Mouse (Mus musculus): ENCODE results near the gene Pmp22. TPM values are rescaled to one million over a fixed set of nuclear protein-coding genes. Genes with fewer than 3 reads are reported as not detected.

The Pmp22 gene
- total RNA-seq, 2 experiments from 2014 or later, result 22.4 to 22.6 TPM

- DNase-seq (ENCODE audit: low spot score in 2 of 2), result no peak
Measured at GRCm38 (mm10) chr11:63125832-63126456, 2.8 kb upstream of the Pmp22 start.

- no peak for DNase-seq (ENCODE audit: low spot score in 2 of 2)
Measured at GRCm38 (mm10) chr11:63126976-63127375, 1.8 kb upstream of the Pmp22 start.

- no peak for DNase-seq (ENCODE audit: low spot score in 2 of 2)
Measured at GRCm38 (mm10) chr11:63127513-63127912, 1.3 kb upstream of the Pmp22 start.

- no peak for DNase-seq (ENCODE audit: low spot score in 2 of 2)
Measured at GRCm38 (mm10) chr11:63129375-63129774, 593 bp downstream of the Pmp22 start.

- DNase-seq (ENCODE audit: low spot score in 2 of 2), result no peak
Measured at GRCm38 (mm10) chr11:63129840-63130239, 1.1 kb downstream of the Pmp22 start.

- DNase-seq (ENCODE audit: low spot score in 2 of 2), result peak in 1 of 2 experiments; percentile 45
Measured at GRCm38 (mm10) chr11:63130497-63130896, 1.7 kb downstream of the Pmp22 start.

GRCm38 (mm10) chr11:63131001-63131692 is 2.4 kb downstream of the Pmp22 start:
- DNase-seq (ENCODE audit: low spot score in 2 of 2), result no peak

- no peak for DNase-seq (ENCODE audit: low spot score in 2 of 2)
Measured at GRCm38 (mm10) chr11:63131693-63132040, 2.9 kb downstream of the Pmp22 start.

GRCm38 (mm10) chr11:63132151-63132500 is 3.3 kb downstream of the Pmp22 start:
- DNase-seq (ENCODE audit: low spot score in 2 of 2), result no peak

GRCm38 (mm10) chr11:63132501-63133435 is 4.0 kb downstream of the Pmp22 start:
- peak; percentile 64 to 74 for DNase-seq (ENCODE audit: low spot score in 2 of 2)

GRCm38 (mm10) chr11:63134021-63134420 is 5.2 kb downstream of the Pmp22 start:
- no peak for DNase-seq (ENCODE audit: low spot score in 2 of 2)

GRCm38 (mm10) chr11:63134742-63135482 is 6.1 kb downstream of the Pmp22 start:
- peak in 1 of 2 experiments; percentile 18 for DNase-seq (ENCODE audit: low spot score in 2 of 2)

- DNase-seq (ENCODE audit: low spot score in 2 of 2), result peak; percentile 97
Measured at GRCm38 (mm10) chr11:63135622-63136021, 6.8 kb downstream of the Pmp22 start.

- peak in 1 of 2 experiments; percentile 39 for DNase-seq (ENCODE audit: low spot score in 2 of 2)
Measured at GRCm38 (mm10) chr11:63136205-63136604, 7.4 kb downstream of the Pmp22 start.

GRCm38 (mm10) chr11:63136836-63137416 is 8.1 kb downstream of the Pmp22 start:
- no peak for DNase-seq (ENCODE audit: low spot score in 2 of 2)

- DNase-seq (ENCODE audit: low spot score in 2 of 2), result no peak
Measured at GRCm38 (mm10) chr11:63138739-63139138, 10.0 kb downstream of the Pmp22 start.

- DNase-seq (ENCODE audit: low spot score in 2 of 2), result no peak
Measured at GRCm38 (mm10) chr11:63142311-63142710, 13.5 kb downstream of the Pmp22 start.

GRCm38 (mm10) chr11:63142816-63143215 is 14.0 kb downstream of the Pmp22 start:
- no peak for DNase-seq (ENCODE audit: low spot score in 2 of 2)

- DNase-seq (ENCODE audit: low spot score in 2 of 2), result no peak
Measured at GRCm38 (mm10) chr11:63143486-63143885, 14.7 kb downstream of the Pmp22 start.

- no peak for DNase-seq (ENCODE audit: low spot score in 2 of 2)
Measured at GRCm38 (mm10) chr11:63146601-63147000, 17.8 kb downstream of the Pmp22 start.

GRCm38 (mm10) chr11:63148276-63148675 is 19.5 kb downstream of the Pmp22 start:
- DNase-seq (ENCODE audit: low spot score in 2 of 2), result no peak
